Mouse (Mus musculus): ENCODE data around the gene 4930512M02Rik. TPM values are rescaled to one million over a fixed set of nuclear protein-coding genes. Genes with fewer than 3 reads are reported as not detected.
"Not testable (repeated sequence)": the region's sequence is repeated elsewhere in the genome, so short reads cannot be mapped to it uniquely, and the experiment has no call there.

Gene 4930512M02Rik
- not detected in 2 replicates for polyA plus RNA-seq (2015; fragmentation: Nextera tagmentation; extraction: Ambion mirVana)

- WGBS = 94% methylated on average over 2 of the region's 4 CpGs
- not testable (repeated sequence) for H3K4me1 ChIP-seq (ENCODE audit: control insufficient read depth, insufficient read depth, low read depth, low read length); H3K27me3 ChIP-seq (replicated peaks; ENCODE audit: control insufficient read depth, insufficient read depth, low read length); H3K9ac ChIP-seq (ENCODE audit: low read depth, low read length); H3K9me3 ChIP-seq (ENCODE audit: control insufficient read depth, low read length); H3K27ac ChIP-seq (ENCODE audit: low read depth, low read length); ATAC-seq; H3K36me3 ChIP-seq (ENCODE audit: control insufficient read depth, insufficient read depth, low read length); H3K4me3 ChIP-seq (ENCODE audit: low read length); H3K4me2 ChIP-seq (ENCODE audit: low read length)
Observed at GRCm38 (mm10) chr11:11627735-11628134, at the start of gene 4930512M02Rik. Gene 4930512M02Rik (minus strand): TSS chr11:11627835.

GRCm38 (mm10) chr11:11677165-11677564, 49.5 kb upstream of the 4930512M02Rik start:
- no peak overlapping the region for H3K9ac ChIP-seq (ENCODE audit: low read depth, low read length)
- H3K36me3 ChIP-seq (ENCODE audit: control insufficient read depth, insufficient read depth, low read length) = no peaks in the 10 kb centered on the region
- H3K4me1 ChIP-seq (ENCODE audit: control insufficient read depth, insufficient read depth, low read depth, low read length) = no peaks in the 10 kb centered on the region
- H3K27me3 ChIP-seq (replicated peaks; ENCODE audit: control insufficient read depth, insufficient read depth, low read length) = no peaks in the 10 kb centered on the region
- WGBS = 80% methylated on average over 7 of the region's 7 CpGs
- H3K4me3 ChIP-seq (ENCODE audit: low read length) = no peak overlapping the region
- H3K27ac ChIP-seq (ENCODE audit: low read depth, low read length) = no peak overlapping the region
- H3K4me2 ChIP-seq (ENCODE audit: low read length) = no peak overlapping the region
- no peaks in the 10 kb centered on the region for H3K9me3 ChIP-seq (ENCODE audit: control insufficient read depth, low read length)
- ATAC-seq = no peak

- H3K4me2 ChIP-seq (ENCODE audit: low read length) = no peak overlapping the region
- 83% methylated on average over 9 of the region's 9 CpGs for WGBS
- no peaks in the 10 kb centered on the region for H3K9me3 ChIP-seq (ENCODE audit: control insufficient read depth, low read length)
- H3K4me1 ChIP-seq (ENCODE audit: control insufficient read depth, insufficient read depth, low read depth, low read length) = no peaks in the 10 kb centered on the region
- no peak for ATAC-seq
- no peak overlapping the region for H3K27ac ChIP-seq (ENCODE audit: low read depth, low read length)
- no peaks in the 10 kb centered on the region for H3K27me3 ChIP-seq (replicated peaks; ENCODE audit: control insufficient read depth, insufficient read depth, low read length)
- no peaks in the 10 kb centered on the region for H3K36me3 ChIP-seq (ENCODE audit: control insufficient read depth, insufficient read depth, low read length)
- no peak overlapping the region for H3K4me3 ChIP-seq (ENCODE audit: low read length)
- H3K9ac ChIP-seq (ENCODE audit: low read depth, low read length) = no peak overlapping the region
Observed at GRCm38 (mm10) chr11:11676068-11676741, 48.6 kb upstream of the 4930512M02Rik start.

- Histone ChIP-seq H3K4me3 (ENCODE audit: low read length) (no peak overlapping the region), H3K27ac (ENCODE audit: low read depth, low read length) (no peak overlapping the region), H3K4me1 (ENCODE audit: control insufficient read depth, insufficient read depth, low read depth, low read length) (no peaks in the 10 kb centered on the region), H3K9me3 (ENCODE audit: control insufficient read depth, low read length) (no peaks in the 10 kb centered on the region), H3K9ac (ENCODE audit: low read depth, low read length) (no peak overlapping the region), H3K27me3 (replicated peaks; ENCODE audit: control insufficient read depth, insufficient read depth, low read length) (no peaks in the 10 kb centered on the region), H3K36me3 (ENCODE audit: control insufficient read depth, insufficient read depth, low read length) (no peaks in the 10 kb centered on the region), H3K4me2 (ENCODE audit: low read length) (no peak overlapping the region)
- ATAC-seq = no peak
Observed at GRCm38 (mm10) chr11:11675063-11675462, 47.4 kb upstream of the 4930512M02Rik start.

- no peak overlapping the region for H3K27ac ChIP-seq (ENCODE audit: low read depth, low read length)
- H3K4me1 ChIP-seq (ENCODE audit: control insufficient read depth, insufficient read depth, low read depth, low read length) = no peaks in the 10 kb centered on the region
- H3K9ac ChIP-seq (ENCODE audit: low read depth, low read length) = no peak overlapping the region
- H3K9me3 ChIP-seq (ENCODE audit: control insufficient read depth, low read length) = no peaks in the 10 kb centered on the region
- WGBS = 81% methylated on average over 4 of the region's 4 CpGs
- no peak overlapping the region for H3K4me3 ChIP-seq (ENCODE audit: low read length)
- ATAC-seq = no peak
- no peaks in the 10 kb centered on the region for H3K27me3 ChIP-seq (replicated peaks; ENCODE audit: control insufficient read depth, insufficient read depth, low read length)
- H3K36me3 ChIP-seq (ENCODE audit: control insufficient read depth, insufficient read depth, low read length) = no peaks in the 10 kb centered on the region
- no peak overlapping the region for H3K4me2 ChIP-seq (ENCODE audit: low read length)
Observed at GRCm38 (mm10) chr11:11672974-11673373, 45.3 kb upstream of the 4930512M02Rik start.

- no peak overlapping the region for H3K4me3 ChIP-seq (ENCODE audit: low read length)
- H3K27ac ChIP-seq (ENCODE audit: low read depth, low read length) = no peak overlapping the region
- ATAC-seq = no peak
- 95% methylated on average over 3 of the region's 3 CpGs for WGBS
- no peaks in the 10 kb centered on the region for H3K36me3 ChIP-seq (ENCODE audit: control insufficient read depth, insufficient read depth, low read length)
- H3K4me1 ChIP-seq (ENCODE audit: control insufficient read depth, insufficient read depth, low read depth, low read length) = no peaks in the 10 kb centered on the region
- H3K27me3 ChIP-seq (replicated peaks; ENCODE audit: control insufficient read depth, insufficient read depth, low read length) = no peaks in the 10 kb centered on the region
- H3K9ac ChIP-seq (ENCODE audit: low read depth, low read length) = no peak overlapping the region
- H3K4me2 ChIP-seq (ENCODE audit: low read length) = no peak overlapping the region
- H3K9me3 ChIP-seq (ENCODE audit: control insufficient read depth, low read length) = no peaks in the 10 kb centered on the region
Observed at GRCm38 (mm10) chr11:11667922-11668290, 40.3 kb upstream of the 4930512M02Rik start.

DNA sequence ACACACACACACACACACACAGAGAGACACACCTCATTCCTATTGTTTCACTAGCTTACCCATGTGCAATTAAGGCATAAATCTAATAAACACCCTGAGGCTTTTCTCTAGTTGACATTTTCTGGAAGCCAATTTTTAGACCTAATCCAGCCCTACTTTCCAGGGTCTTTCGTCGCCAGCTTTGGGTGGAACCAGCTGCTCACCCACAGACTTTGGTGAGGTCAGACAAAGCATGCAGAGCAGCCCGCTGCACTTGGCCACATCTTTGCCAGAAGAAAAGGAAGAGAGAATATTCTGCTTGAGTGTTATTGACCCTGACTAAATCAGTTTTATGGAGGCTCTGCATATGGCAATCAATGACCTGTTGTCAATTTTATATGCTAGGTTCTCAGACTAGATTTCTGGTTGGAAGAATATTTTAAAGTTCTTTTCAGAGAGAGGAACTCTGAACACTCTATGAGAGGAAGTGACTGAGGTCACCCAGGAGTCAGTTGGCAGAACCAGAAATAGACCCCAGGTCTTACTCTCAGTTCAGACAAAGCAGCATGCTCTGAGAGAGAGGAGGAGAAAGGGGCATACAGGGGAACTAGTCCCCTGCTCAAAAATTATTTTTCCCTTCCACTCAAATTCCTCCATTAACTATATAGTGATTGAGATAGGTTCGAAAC, 39.8 kb upstream of the 4930512M02Rik start:
- H3K27me3 ChIP-seq (replicated peaks; ENCODE audit: control insufficient read depth, insufficient read depth, low read length) = no peaks in the 10 kb centered on the region
- WGBS = 84% methylated on average over 4 of the region's 4 CpGs
- H3K4me2 ChIP-seq (ENCODE audit: low read length) = no peak overlapping the region
- no peaks in the 10 kb centered on the region for H3K36me3 ChIP-seq (ENCODE audit: control insufficient read depth, insufficient read depth, low read length)
- no peak overlapping the region for H3K4me3 ChIP-seq (ENCODE audit: low read length)
- H3K9ac ChIP-seq (ENCODE audit: low read depth, low read length) = no peak overlapping the region
- no peaks in the 10 kb centered on the region for H3K4me1 ChIP-seq (ENCODE audit: control insufficient read depth, insufficient read depth, low read depth, low read length)
- no peak overlapping the region for H3K27ac ChIP-seq (ENCODE audit: low read depth, low read length)
- no peaks in the 10 kb centered on the region for H3K9me3 ChIP-seq (ENCODE audit: control insufficient read depth, low read length)
- ATAC-seq = no peak

DNA sequence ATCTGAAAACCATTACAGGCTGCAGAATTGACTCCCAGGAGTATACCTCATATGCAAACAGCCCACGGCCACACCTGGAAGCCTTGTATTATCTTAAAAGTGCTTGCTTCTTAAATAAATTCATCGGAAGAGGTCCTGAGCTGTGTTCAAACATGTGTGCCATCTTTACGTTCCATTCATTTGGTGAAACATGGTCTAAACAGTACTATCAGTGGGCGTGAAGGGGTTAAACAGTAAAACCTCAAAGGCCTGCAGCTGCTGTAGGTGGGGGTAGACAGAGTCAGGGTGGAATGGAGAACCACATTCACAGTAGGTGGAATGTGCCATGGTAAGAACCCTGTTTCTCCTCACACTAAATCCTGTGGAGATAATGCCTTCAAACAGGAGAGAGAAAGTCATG, 33.0 kb upstream of the 4930512M02Rik start:
- no peak for ATAC-seq
- Histone ChIP-seq H3K27me3 (replicated peaks; ENCODE audit: control insufficient read depth, insufficient read depth, low read length) (no peaks in the 10 kb centered on the region), H3K27ac (ENCODE audit: low read depth, low read length) (no peak overlapping the region), H3K4me3 (ENCODE audit: low read length) (no peak overlapping the region), H3K4me2 (ENCODE audit: low read length) (no peak overlapping the region), H3K4me1 (ENCODE audit: control insufficient read depth, insufficient read depth, low read depth, low read length) (no peaks in the 10 kb centered on the region), H3K9me3 (ENCODE audit: control insufficient read depth, low read length) (no peaks in the 10 kb centered on the region), H3K9ac (ENCODE audit: low read depth, low read length) (no peak overlapping the region), H3K36me3 (ENCODE audit: control insufficient read depth, insufficient read depth, low read length) (no peaks in the 10 kb centered on the region)
- 84% methylated on average over 4 of the region's 4 CpGs for WGBS

GRCm38 (mm10) chr11:11658834-11659233, 31.2 kb upstream of the 4930512M02Rik start:
- Histone ChIP-seq H3K27me3 (replicated peaks; ENCODE audit: control insufficient read depth, insufficient read depth, low read length) (no peaks in the 10 kb centered on the region), H3K36me3 (ENCODE audit: control insufficient read depth, insufficient read depth, low read length) (no peaks in the 10 kb centered on the region), H3K9me3 (ENCODE audit: control insufficient read depth, low read length) (no peaks in the 10 kb centered on the region), H3K27ac (ENCODE audit: low read depth, low read length) (no peak overlapping the region), H3K9ac (ENCODE audit: low read depth, low read length) (no peak overlapping the region), H3K4me1 (ENCODE audit: control insufficient read depth, insufficient read depth, low read depth, low read length) (no peaks in the 10 kb centered on the region), H3K4me3 (ENCODE audit: low read length) (no peak overlapping the region), H3K4me2 (ENCODE audit: low read length) (no peak overlapping the region)
- ATAC-seq = no peak
- WGBS = 87% methylated on average over 4 of the region's 4 CpGs

Data from hindbrain, embryonic 16.5 days (tissue).